Mouse (Mus musculus): Measurements from ENCODE around the gene Pvalb.

DNA sequence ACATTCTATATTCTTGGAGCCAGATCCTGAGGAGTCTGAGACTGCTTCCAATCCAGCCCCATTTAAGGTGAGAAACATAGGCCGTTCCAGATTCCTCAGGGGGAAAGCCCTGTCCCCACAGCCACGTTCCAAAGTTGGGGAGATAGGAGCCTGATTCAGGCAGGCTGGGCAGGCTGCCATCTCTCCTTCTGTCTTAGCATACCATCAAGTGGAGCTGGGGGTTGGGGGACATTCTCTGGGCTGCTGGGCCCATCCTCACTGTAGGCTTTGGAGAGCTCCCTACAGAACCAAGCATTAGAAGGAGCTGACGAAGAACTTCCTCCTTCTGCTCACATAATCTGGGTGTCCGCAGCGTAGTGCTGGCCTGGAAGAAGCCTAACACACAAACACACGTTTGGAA is 37.6 kb upstream of the Pvalb start:
- TF ChIP-seq MAFK (IDR thresholded peaks at IDR 0.05; ENCODE audit: insufficient read depth, low read depth, low read length) = no peak
- no peak for TF ChIP-seq HCFC1 (IDR thresholded peaks at IDR 0.05; ENCODE audit: borderline replicate concordance, insufficient read depth, low read length)
- TF ChIP-seq CHD2 (IDR thresholded peaks at IDR 0.05; ENCODE audit: low read depth, low read length) = no peak

All from ES-E14 (cell line).